Mouse (Mus musculus) spleen, adult 2 months (tissue): Measurements from ENCODE around the gene Tecpr2.

Experiments used
- CTCF ChIP-seq: fragments of 200-500 bp; IDR thresholded peaks from 2 replicates; pipeline ENCODE4 v1.5.1; 2011; ENCODE audit warnings: mild to moderate bottlenecking, inconsistent platforms; ENCODE audit not compliant: insufficient read depth, insufficient read length, insufficient replicate concordance; ENCODE audit errors: extremely low read depth
- POLR2A ChIP-seq: fragments of 200-500 bp; IDR thresholded peaks from 2 replicates; pipeline ENCODE4 v1.6.1; 2011; ENCODE audit warnings: low read depth, low read length, inconsistent platforms

DNA sequence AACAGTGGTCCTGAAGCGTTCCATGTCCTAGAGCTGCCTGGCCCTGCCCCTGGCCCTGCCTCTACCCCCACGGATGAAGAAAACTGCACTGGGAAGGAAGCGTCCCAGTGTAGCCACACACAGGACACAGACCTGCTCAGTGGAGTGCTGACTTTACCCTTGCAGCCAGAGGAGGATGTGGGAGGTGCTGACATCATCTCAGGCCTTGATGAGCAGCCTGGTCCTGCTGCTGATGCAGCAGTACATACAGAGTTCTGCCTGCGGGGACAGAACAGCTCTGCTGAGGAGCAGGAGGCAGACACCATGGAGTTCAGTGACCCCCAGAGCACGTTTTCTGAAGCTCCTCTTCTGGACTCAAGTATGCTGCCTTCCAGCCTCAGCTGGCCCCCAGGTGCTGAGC lies 43.8 kb downstream of the Tecpr2 start:
- TF ChIP-seq CTCF: no peak
- no peak for TF ChIP-seq POLR2A
